Mouse (Mus musculus) layer of hippocampus, adult 9-11 months (tissue): ENCODE data around the gene 1110032A03Rik.

ENCODE experiments used
- DNase-seq: peaks from one replicate; pipeline ENCODE4 v3.0.0; 2022

The 1110032A03Rik gene

GRCm38 (mm10) chr9:50727925-50728651, 47.2 kb downstream of the 1110032A03Rik start:
- DNase-seq = peak; percentile 93

- DNase-seq = peak; percentile 41
These were observed 48.0 kb downstream of the 1110032A03Rik start for GRCm38 (mm10) chr9:50727171-50727924.

- no peak for DNase-seq
These were observed 49.3 kb downstream of the 1110032A03Rik start for GRCm38 (mm10) chr9:50725921-50726590.

GRCm38 (mm10) chr9:50724661-50725330, 50.5 kb downstream of the 1110032A03Rik start:
- no peak for DNase-seq

- no peak for DNase-seq
These were observed 51.2 kb downstream of the 1110032A03Rik start for GRCm38 (mm10) chr9:50724147-50724546.

GRCm38 (mm10) chr9:50723406-50723805, 51.9 kb downstream of the 1110032A03Rik start:
- DNase-seq = peak; percentile 79

- no peak for DNase-seq
These were observed 52.8 kb downstream of the 1110032A03Rik start for GRCm38 (mm10) chr9:50722451-50722911.

- DNase-seq = no peak
These were observed 54.3 kb downstream of the 1110032A03Rik start for GRCm38 (mm10) chr9:50721061-50721460.

GRCm38 (mm10) chr9:50718878-50719277, 56.4 kb downstream of the 1110032A03Rik start:
- DNase-seq = no peak

GRCm38 (mm10) chr9:50714188-50714587, 61.1 kb downstream of the 1110032A03Rik start:
- no peak for DNase-seq
